Mouse (Mus musculus) heart, embryonic 16.5 days (tissue): ENCODE results near the gene Supt3. TPM values are rescaled to one million over a fixed set of nuclear protein-coding genes. Genes with fewer than 3 reads are reported as not detected.

Experiments
- ATAC-seq: fragments of 200-750 bp; cut with Nextera tagmentation; replicated peaks from 2 replicates; pipeline ENCODE4 v1.8.0; 2017; ENCODE audit warnings: moderate number of reproducible peaks; ENCODE audit not compliant: insufficient read depth, low FRiP score; ENCODE audit errors: extremely low read depth
- H3K27ac ChIP-seq: fragments of 300-500 bp; sonication (generic); 2 replicates; pipeline ENCODE4 v1.5.1; 2014; ENCODE audit warnings: mild to moderate bottlenecking, low read length, control low read depth, moderate library complexity
- H3K27me3 ChIP-seq: fragments of 300-500 bp; sonication (generic); 2 replicates; pipeline ENCODE4 v1.6.1; 2014; ENCODE audit warnings: low read length, mixed read lengths; ENCODE audit not compliant: control insufficient read depth, insufficient read depth
- H3K36me3 ChIP-seq: fragments of 300-500 bp; sonication (generic); 2 replicates; pipeline ENCODE4 v1.6.1; 2014; ENCODE audit not compliant: control insufficient read depth, insufficient read depth
- H3K4me1 ChIP-seq: fragments of 300-500 bp; sonication (generic); 2 replicates; pipeline ENCODE4 v1.6.1; 2014; ENCODE audit warnings: low read length, mixed read lengths; ENCODE audit not compliant: control insufficient read depth, insufficient read depth
- H3K4me2 ChIP-seq: fragments of 300-500 bp; sonication (generic); 2 replicates; pipeline ENCODE4 v1.6.1; 2014; ENCODE audit warnings: low read depth, mild to moderate bottlenecking, control low read depth, low read length
- H3K4me3 ChIP-seq: fragments of 300-500 bp; sonication (generic); 2 replicates; pipeline ENCODE4 v1.5.1; 2014; ENCODE audit warnings: mild to moderate bottlenecking, control low read depth, low read length
- H3K9ac ChIP-seq: fragments of 300-500 bp; sonication (generic); 2 replicates; pipeline ENCODE4 v1.6.1; 2014; ENCODE audit warnings: low read length, control low read depth
- H3K9me3 ChIP-seq: fragments of 300-500 bp; sonication (generic); replicated peaks from 2 replicates; pipeline ENCODE4 v1.6.1; 2016; ENCODE audit warnings: low read length; ENCODE audit not compliant: control insufficient read depth
- WGBS: fragments of 180-500 bp; shearing (Covaris S2); extraction: QIAGEN DNeasy Blood & Tissue Kit; methylation state at CpG from one replicate; pipeline ENCODE4 v1.1.7; 2014; 5-methylcytosine and 5-hydroxymethylcytosine counted together
- polyA plus RNA-seq: library from polyadenylated mRNA; unstranded; fragments of >200 nt; fragmentation: Nextera tagmentation; extraction: Ambion mirVana; gene quantifications from 2 replicates; pipeline ENCODE4 v1.2.1, GENCODE M21; 2015

Gene Supt3
- polyA plus RNA-seq, 1 experiment from 2014 or later = 24.3 TPM

- H3K9me3 ChIP-seq = no peaks in the 10 kb centered on the region
- no peak for ATAC-seq
- no peaks in the 10 kb centered on the region for H3K27me3 ChIP-seq
- H3K27ac ChIP-seq = no peak overlapping the region
- no peak overlapping the region for H3K4me3 ChIP-seq
- no peaks in the 10 kb centered on the region for H3K36me3 ChIP-seq
- no peak overlapping the region for H3K9ac ChIP-seq
- no peak overlapping the region for H3K4me2 ChIP-seq
- 82% methylated on average over 5 of the region's 5 CpGs for WGBS
- H3K4me1 ChIP-seq = no peaks in the 10 kb centered on the region
Observed at GRCm38 (mm10) chr17:45086361-45086760, 309.4 kb downstream of the Supt3 start.

- WGBS = 73% methylated on average over 5 of the region's 5 CpGs
- Histone ChIP-seq H3K4me2 (no peak overlapping the region), H3K4me3 (no peak overlapping the region), H3K9ac (no peak overlapping the region), H3K36me3 (no peaks in the 10 kb centered on the region), H3K4me1 (no peaks in the 10 kb centered on the region), H3K9me3 (no peaks in the 10 kb centered on the region), H3K27me3 (no peaks in the 10 kb centered on the region), H3K27ac (no peak overlapping the region)
- no peak for ATAC-seq
Observed at GRCm38 (mm10) chr17:45087022-45087421, 310.1 kb downstream of the Supt3 start.

- H3K9me3 ChIP-seq = no peaks in the 10 kb centered on the region
- WGBS = 63% methylated on average over 7 of the region's 7 CpGs
- no peaks in the 10 kb centered on the region for H3K36me3 ChIP-seq
- no peak overlapping the region for H3K4me3 ChIP-seq
- no peak for ATAC-seq
- H3K9ac ChIP-seq = no peak overlapping the region
- H3K27ac ChIP-seq = no peak overlapping the region
- H3K27me3 ChIP-seq = no peaks in the 10 kb centered on the region
- no peaks in the 10 kb centered on the region for H3K4me1 ChIP-seq
- no peak overlapping the region for H3K4me2 ChIP-seq
Observed at GRCm38 (mm10) chr17:45101064-45101463, 324.1 kb downstream of the Supt3 start.

GRCm38 (mm10) chr17:45115386-45115785 is 338.4 kb downstream of the Supt3 start:
- no peak for ATAC-seq
- no peak overlapping the region for H3K9ac ChIP-seq
- H3K27ac ChIP-seq = no peak overlapping the region
- H3K4me1 ChIP-seq = no peaks in the 10 kb centered on the region; the same call in 1 of the 2 replicates
- no peaks in the 10 kb centered on the region for H3K36me3 ChIP-seq
- no peaks in the 10 kb centered on the region for H3K27me3 ChIP-seq
- no peaks in the 10 kb centered on the region for H3K9me3 ChIP-seq
- H3K4me3 ChIP-seq = no peak overlapping the region
- no peak overlapping the region for H3K4me2 ChIP-seq
- 57% methylated on average over 3 of the region's 3 CpGs for WGBS

GRCm38 (mm10) chr17:45118565-45119471 is 341.9 kb downstream of the Supt3 start:
- Histone ChIP-seq H3K36me3 (no peaks in the 10 kb centered on the region), H3K4me3 (no peak overlapping the region), H3K27ac (no peak overlapping the region), H3K9ac (no peak overlapping the region), H3K27me3 (no peaks in the 10 kb centered on the region), H3K4me2 (no peak overlapping the region), H3K9me3 (no peaks in the 10 kb centered on the region), H3K4me1 (no peaks in the 10 kb centered on the region)
- ATAC-seq = no peak
- 65% methylated on average over 12 of the region's 12 CpGs for WGBS

GRCm38 (mm10) chr17:45119609-45120201 is 342.8 kb downstream of the Supt3 start:
- H3K27ac ChIP-seq = no peak overlapping the region
- H3K4me2 ChIP-seq = no peak overlapping the region
- 75% methylated on average over 18 of the region's 18 CpGs for WGBS

GRCm38 (mm10) chr17:45123856-45124255 is 346.9 kb downstream of the Supt3 start:
- Histone ChIP-seq H3K27me3 (no peaks in the 10 kb centered on the region), H3K36me3 (no peaks in the 10 kb centered on the region), H3K27ac (no peak overlapping the region), H3K4me3 (no peak overlapping the region), H3K4me1 (no peaks in the 10 kb centered on the region), H3K9ac (no peak overlapping the region), H3K9me3 (no peaks in the 10 kb centered on the region), H3K4me2 (no peak overlapping the region)
- 92% methylated on average over 3 of the region's 3 CpGs for WGBS
- no peak for ATAC-seq

More at GRCm38 (mm10) chr17:45119609-45120201, 342.8 kb downstream of the Supt3 start:
- H3K9ac ChIP-seq = no peak overlapping the region
- H3K27me3 ChIP-seq = no peaks in the 10 kb centered on the region
- H3K36me3 ChIP-seq = no peaks in the 10 kb centered on the region
- no peaks in the 10 kb centered on the region for H3K4me1 ChIP-seq
- H3K4me3 ChIP-seq = no peak overlapping the region
- H3K9me3 ChIP-seq = no peaks in the 10 kb centered on the region
- ATAC-seq = no peak; the same call in 1 of the 2 replicates

GRCm38 (mm10) chr17:45128611-45129010 is 351.7 kb downstream of the Supt3 start:
- WGBS = 93% methylated on average over 4 of the region's 4 CpGs
- ATAC-seq = no peak
- no peak overlapping the region for H3K9ac ChIP-seq
- H3K4me2 ChIP-seq = no peak overlapping the region
- H3K27ac ChIP-seq = no peak overlapping the region
- H3K4me1 ChIP-seq = no peaks in the 10 kb centered on the region
- H3K4me3 ChIP-seq = no peak overlapping the region
- no peaks in the 10 kb centered on the region for H3K36me3 ChIP-seq
- no peaks in the 10 kb centered on the region for H3K27me3 ChIP-seq
- no peaks in the 10 kb centered on the region for H3K9me3 ChIP-seq
